Mouse (Mus musculus): ENCODE measurements around the gene Spata2l. TPM values are rescaled to one million over a fixed set of nuclear protein-coding genes. Genes with fewer than 3 reads are reported as not detected.
A peak's percentile ranks its signal among the peaks of the same experiment; 100 is the strongest.

The Spata2l gene
- total and polyA plus RNA-seq, 3 experiments, result 1.9 to 3.1 TPM; not detected in 1

DNA sequence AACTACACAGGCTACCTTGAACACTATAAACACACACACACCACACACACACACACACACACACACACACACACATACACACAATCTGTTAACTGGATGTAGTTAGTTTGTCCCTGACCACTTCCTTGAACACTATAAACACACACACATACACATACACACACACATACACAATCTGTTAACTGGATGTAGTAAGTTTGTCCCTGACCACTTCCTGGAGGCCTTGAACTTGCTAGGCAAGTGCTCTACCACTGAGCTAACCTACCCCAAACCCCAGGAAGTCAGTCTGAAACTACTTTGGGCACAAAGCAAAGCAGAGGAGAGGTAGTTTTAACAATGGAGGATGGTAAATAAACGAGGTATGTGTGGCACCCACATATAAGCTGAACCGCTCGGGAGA is 32.5 kb downstream of the Spata2l start:
- TF ChIP-seq EP300 (IDR thresholded peaks at IDR 0.05; ENCODE audit: low read depth in 1 of 2, low read length in 2 of 2) (no peak), ZNF384 (IDR thresholded peaks at IDR 0.05; ENCODE audit: low read depth, low read length) (no peak), POLR2AphosphoS2 (IDR thresholded peaks at IDR 0.05; ENCODE audit: low read length) (no peak), UBTF (IDR thresholded peaks at IDR 0.05; ENCODE audit: borderline replicate concordance, insufficient read depth, low read depth, low read length) (no peak), MYC (IDR thresholded peaks at IDR 0.05; ENCODE audit: low read depth, low read length) (no peak), HCFC1 (IDR thresholded peaks at IDR 0.05; ENCODE audit: low read depth, low read length) (no peak), POLR2AphosphoS5 (IDR thresholded peaks at IDR 0.05; ENCODE audit: borderline replicate concordance, low read depth, low read length) (no peak), TCF12 (IDR thresholded peaks at IDR 0.05; ENCODE audit: low read depth, low read length) (no peak), JUND (IDR thresholded peaks at IDR 0.05; ENCODE audit: low read depth, low read length) (no peak), MAFK (IDR thresholded peaks at IDR 0.05; ENCODE audit: borderline replicate concordance, low read depth, low read length) (no peak), CTCF (IDR thresholded peaks at IDR 0.05 in 2 of 3, conservative IDR thresholded peaks at IDR 0.05 in 1 of 3; ENCODE audit: control insufficient read depth in 1 of 3, insufficient read depth in 1 of 3, low read depth in 2 of 3, low read length in 3 of 3, poor library complexity in 1 of 3, severe bottlenecking in 1 of 3) (no peak), RAD21 (IDR thresholded peaks at IDR 0.05; ENCODE audit: low read depth, low read length) (no peak), NELFE (IDR thresholded peaks at IDR 0.05; ENCODE audit: low read depth, low read length) (no peak), BHLHE40 (IDR thresholded peaks at IDR 0.05; ENCODE audit: borderline replicate concordance, low read depth, low read length) (no peak), GATA1 (IDR thresholded peaks at IDR 0.05; ENCODE audit: low read depth, low read length) (no peak), ELF1 (IDR thresholded peaks at IDR 0.05; ENCODE audit: low read depth, low read length) (no peak), ZKSCAN1 (IDR thresholded peaks at IDR 0.05; ENCODE audit: low read depth, low read length) (no peak), MEF2A (IDR thresholded peaks at IDR 0.05; ENCODE audit: extremely low read depth, insufficient replicate concordance, low read depth, low read length, poor library complexity, severe bottlenecking) (no peak), SMC3 (IDR thresholded peaks at IDR 0.05; ENCODE audit: low read depth, low read length) (no peak)
- Histone ChIP-seq H3K79me2 (ENCODE audit: control insufficient read depth, insufficient read depth, low read length, poor library complexity) (no peaks in the 10 kb centered on the region), H3K36me3 (ENCODE audit: control insufficient read depth in 1 of 2, insufficient read depth in 2 of 2, low read length in 2 of 2) (no peaks in the 10 kb centered on the region)

DNA sequence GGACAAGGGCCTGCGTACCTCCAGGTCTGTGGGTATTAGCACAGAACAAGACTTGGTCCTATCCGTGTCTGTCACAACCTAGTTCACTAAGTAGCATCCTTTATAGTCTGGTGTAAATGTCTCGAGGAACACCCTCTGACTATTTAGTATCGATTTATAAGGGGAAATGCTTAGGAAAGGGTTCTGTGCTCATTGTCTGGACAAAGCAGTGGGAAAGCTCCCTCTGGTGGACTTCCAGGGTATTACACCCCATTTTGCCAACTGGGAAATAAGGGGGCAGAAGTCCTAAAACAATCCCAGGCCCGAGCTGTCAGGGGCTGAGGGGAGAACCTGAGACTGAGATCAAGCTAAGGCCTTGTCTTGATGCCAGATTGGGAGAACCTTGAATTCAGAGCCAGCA is 33.7 kb downstream of the Spata2l start:
- H3K4me1 ChIP-seq (ENCODE audit: control insufficient read depth in 1 of 2, insufficient read depth in 2 of 2, low read length in 2 of 2), result peaks cover 0 to under 1% of the 10 kb centered on the region in 2 experiments; a peak in 2 of 4 replicates
- TF ChIP-seq ZNF384 (IDR thresholded peaks at IDR 0.05; ENCODE audit: low read depth, low read length) (no peak), RAD21 (IDR thresholded peaks at IDR 0.05; ENCODE audit: low read depth, low read length) (peak; percentile 89), BHLHE40 (IDR thresholded peaks at IDR 0.05; ENCODE audit: borderline replicate concordance, low read depth, low read length) (0 out of 2 replicates have a peak, but pooled peaks have one; percentile 2), ZC3H11A (IDR thresholded peaks at IDR 0.05; ENCODE audit: low read depth, low read length) (peak; percentile 84), SIN3A (IDR thresholded peaks at IDR 0.05; ENCODE audit: low read length) (no peak), POLR2A (IDR thresholded peaks at IDR 0.05; ENCODE audit: control insufficient read depth in 1 of 2, insufficient read depth in 1 of 2, low read depth in 1 of 2, low read length in 2 of 2, poor library complexity in 1 of 2) (no peak), CTCF (IDR thresholded peaks at IDR 0.05 in 2 of 3, conservative IDR thresholded peaks at IDR 0.05 in 1 of 3; ENCODE audit: control insufficient read depth in 1 of 3, insufficient read depth in 1 of 3, low read depth in 2 of 3, low read length in 3 of 3, poor library complexity in 1 of 3, severe bottlenecking in 1 of 3) (peak; percentile 78 to 99 (median 92)), MYC (IDR thresholded peaks at IDR 0.05; ENCODE audit: low read depth, low read length) (no peak), RCOR1 (IDR thresholded peaks at IDR 0.05; ENCODE audit: low read depth, low read length) (no peak), HCFC1 (IDR thresholded peaks at IDR 0.05; ENCODE audit: low read depth, low read length) (no peak), POLR2AphosphoS5 (IDR thresholded peaks at IDR 0.05; ENCODE audit: borderline replicate concordance, low read depth, low read length) (no peak), ETS1 (IDR thresholded peaks at IDR 0.05; ENCODE audit: low read depth, low read length) (no peak), UBTF (IDR thresholded peaks at IDR 0.05; ENCODE audit: borderline replicate concordance, insufficient read depth, low read depth, low read length) (no peak), CHD1 (IDR thresholded peaks at IDR 0.05; ENCODE audit: low read depth, low read length) (no peak), POLR2AphosphoS2 (IDR thresholded peaks at IDR 0.05; ENCODE audit: low read length) (no peak), TAL1 (IDR thresholded peaks at IDR 0.05; ENCODE audit: low read length) (no peak), SMC3 (IDR thresholded peaks at IDR 0.05; ENCODE audit: low read depth, low read length) (peak; percentile 94), ZMIZ1 (IDR thresholded peaks at IDR 0.05; ENCODE audit: low read depth, low read length) (no peak), USF1 (IDR thresholded peaks at IDR 0.05; ENCODE audit: low read depth, low read length) (no peak)
- no peak overlapping the region for H3K4me3 ChIP-seq (ENCODE audit: control insufficient read depth in 1 of 2, insufficient read depth in 1 of 2, low read depth in 2 of 2, low read length in 2 of 2)
- no peak overlapping the region for H3K9ac ChIP-seq (ENCODE audit: control insufficient read depth, low read depth, low read length, poor library complexity, severe bottlenecking)
- peak; percentile 78 for DNase-seq (ENCODE audit: low read depth, low spot score)
- no peak overlapping the region for H3K27ac ChIP-seq (ENCODE audit: control insufficient read depth, low read depth, low read length)
- H3K36me3 ChIP-seq (ENCODE audit: control insufficient read depth in 1 of 2, insufficient read depth in 2 of 2, low read length in 2 of 2), result no peaks in the 10 kb centered on the region
- no peaks in the 10 kb centered on the region for H3K27me3 ChIP-seq (ENCODE audit: control insufficient read depth in 1 of 2, insufficient read depth in 2 of 2, low read length in 2 of 2)
- no peaks in the 10 kb centered on the region for H3K79me2 ChIP-seq (ENCODE audit: control insufficient read depth, insufficient read depth, low read length, poor library complexity)
- no peaks in the 10 kb centered on the region for H3K9me3 ChIP-seq (replicated peaks; ENCODE audit: insufficient read depth, low read length)

More for the DNA sequence above, 32.5 kb downstream of the Spata2l start:
- H3K4me3 ChIP-seq (ENCODE audit: control insufficient read depth in 1 of 2, insufficient read depth in 1 of 2, low read depth in 2 of 2, low read length in 2 of 2), result no peak overlapping the region
- H3K27me3 ChIP-seq (ENCODE audit: control insufficient read depth in 1 of 2, insufficient read depth in 2 of 2, low read length in 2 of 2), result no peaks in the 10 kb centered on the region
- no peak overlapping the region for H3K9ac ChIP-seq (ENCODE audit: control insufficient read depth, low read depth, low read length, poor library complexity, severe bottlenecking)
- no peaks in the 10 kb centered on the region for H3K4me1 ChIP-seq (ENCODE audit: control insufficient read depth in 1 of 2, insufficient read depth in 2 of 2, low read length in 2 of 2)
- H3K27ac ChIP-seq (ENCODE audit: control insufficient read depth, low read depth, low read length), result no peak overlapping the region
- DNase-seq (ENCODE audit: low read depth, low spot score), result peak; percentile 12
- H3K9me3 ChIP-seq (replicated peaks; ENCODE audit: insufficient read depth, low read length), result no peaks in the 10 kb centered on the region
